In genomic region chr5:76075401-76075800, GRCm38 (mm10) we compare ENCODE assay signal across 8 mouse cellular contexts.
DNase-seq lines count a peak whose midpoint lies in the region; ATAC-seq and TF ChIP-seq lines count a peak whose summit lies in the region.

No protein-coding gene starts in this region.

- H3K4me2 ChIP-seq in limb, embryonic 14.5 days (replicated peaks; ENCODE audit: low read depth, low read length, severe bottlenecking): peak overlapping the region; percentile 28
- no peak overlapping the region for H3K4me2 ChIP-seq in heart, embryonic 11.5 days

- TF ChIP-seq CTCF in left cerebral cortex, adult 2 months (IDR thresholded peaks at IDR 0.05): no peak

- intact Hi-C loops in left cerebral cortex, adult 2 months (cut with DNase I): no loop called here
- intact Hi-C loops in left cerebral cortex, postnatal 36 days (cut with DNase I): no loop called here

- H3K36me3 ChIP-seq in limb, embryonic 14.5 days (ENCODE audit: control insufficient read depth, insufficient read depth, low read length): no peaks in the 10 kb centered on the region
- H3K36me3 ChIP-seq in heart, embryonic 11.5 days (ENCODE audit: control insufficient read depth, insufficient read depth, low read length): no peaks in the 10 kb centered on the region

- 0 out of 2 replicates have a peak overlapping the region, but pooled peaks have one; percentile 14 for H3K4me3 ChIP-seq in left cerebral cortex, adult 2 months
- no peak overlapping the region for H3K4me3 ChIP-seq in limb, embryonic 14.5 days (replicated peaks; ENCODE audit: low read length)
- no peak overlapping the region for H3K4me3 ChIP-seq in heart, embryonic 11.5 days (ENCODE audit: low read depth, low read length)

- 26% methylated on average over 8 of the region's 8 CpGs for WGBS in limb, embryonic 14.5 days
- WGBS in heart, embryonic 11.5 days (ENCODE audit: insufficient replicate concordance): 59% methylated on average over 8 of the region's 8 CpGs

- H3K9ac ChIP-seq in limb, embryonic 14.5 days (ENCODE audit: low read depth, low read length, severe bottlenecking): no peak overlapping the region
- no peak overlapping the region for H3K9ac ChIP-seq in heart, embryonic 11.5 days (ENCODE audit: low read depth, low read length)

- no peak for TF ChIP-seq POLR2A in limb, embryonic 14.5 days (IDR thresholded peaks at IDR 0.05; ENCODE audit: borderline replicate concordance, extremely low read depth, insufficient read depth, insufficient read length)

- no peaks in the 10 kb centered on the region for H3K9me3 ChIP-seq in limb, embryonic 14.5 days (ENCODE audit: control insufficient read depth, low read length)
- no peaks in the 10 kb centered on the region for H3K9me3 ChIP-seq in heart, embryonic 11.5 days (replicated peaks; ENCODE audit: control insufficient read depth, low read length)

- no peak for DNase-seq in left cerebral cortex, adult 2 months (ENCODE audit: extremely low spot score in 1 of 2, low spot score in 2 of 2)
- no peak for DNase-seq in left cerebral cortex, postnatal 36 days (ENCODE audit: low spot score in 2 of 2)
- no peak for DNase-seq in limb, embryonic 14.5 days (ENCODE audit: low spot score)
- DNase-seq in retina, embryonic 14.5 days (ENCODE audit: low spot score): peak; percentile 37
- no peak for DNase-seq in layer of hippocampus, postnatal 25 days (ENCODE audit: extremely low spot score in 1 of 2, low spot score in 1 of 2)
- no peak for DNase-seq in T-cell, adult 2 months (ENCODE audit: low spot score)

- H3K27me3 ChIP-seq in limb, embryonic 14.5 days (ENCODE audit: control insufficient read depth, insufficient read depth, low read length): no peaks in the 10 kb centered on the region
- H3K27me3 ChIP-seq in heart, embryonic 11.5 days (ENCODE audit: control insufficient read depth, insufficient read depth, low read length): no peaks in the 10 kb centered on the region

- peak; percentile 28; the same call in 1 of the 2 replicates for ATAC-seq in granulocyte monocyte progenitor cell, adult 5-6 weeks (replicated peaks; ENCODE audit: poor library complexity, severe bottlenecking)
- ATAC-seq in limb, embryonic 14.5 days (ENCODE audit: low FRiP score, low read depth): no peak
- ATAC-seq in heart, embryonic 11.5 days (replicated peaks; ENCODE audit: insufficient number of reproducible peaks, low FRiP score, low TSS enrichment): no peak

- H3K27ac ChIP-seq in left cerebral cortex, adult 2 months: no peak overlapping the region
- H3K27ac ChIP-seq in limb, embryonic 14.5 days (replicated peaks; ENCODE audit: low read depth, low read length): no peak overlapping the region
- no peak overlapping the region for H3K27ac ChIP-seq in heart, embryonic 11.5 days (ENCODE audit: low read depth, low read length)

- no peaks in the 10 kb centered on the region; the same call in 1 of the 2 replicates for H3K4me1 ChIP-seq in limb, embryonic 14.5 days (ENCODE audit: control insufficient read depth, insufficient read depth, low read length)
- no peaks in the 10 kb centered on the region for H3K4me1 ChIP-seq in heart, embryonic 11.5 days (ENCODE audit: control insufficient read depth, insufficient read depth, low read length)
